Mouse (Mus musculus) liver, embryonic 15.5 days (tissue): Measurements from ENCODE around the gene Trafd1. TPM values are rescaled to one million over a fixed set of nuclear protein-coding genes. Genes with fewer than 3 reads are reported as not detected.
A peak's percentile ranks its signal among the peaks of the same experiment; 100 is the strongest.
"Not testable (repeated sequence)": the region's sequence is repeated elsewhere in the genome, so short reads cannot be mapped to it uniquely, and the experiment has no call there.

ENCODE experiments used
- ATAC-seq: fragments of 200-750 bp; cut with Nextera tagmentation; 2 replicates; pipeline ENCODE4 v1.8.0; 2017; ENCODE audit warnings: moderate number of reproducible peaks, mild to moderate bottlenecking, moderate library complexity; ENCODE audit not compliant: insufficient read depth
- H3K27ac ChIP-seq: fragments of 300-500 bp; sonication (generic); replicated peaks from 2 replicates; pipeline ENCODE4 v1.5.1; 2015; ENCODE audit warnings: mild to moderate bottlenecking, inconsistent platforms
- H3K27me3 ChIP-seq: fragments of 300-500 bp; sonication (generic); 2 replicates; pipeline ENCODE4 v1.6.1; 2015; ENCODE audit warnings: mild to moderate bottlenecking, inconsistent platforms
- H3K36me3 ChIP-seq: fragments of 300-500 bp; sonication (generic); replicated peaks from 2 replicates; pipeline ENCODE4 v1.6.1; 2015; ENCODE audit warnings: moderate library complexity, mild to moderate bottlenecking, inconsistent platforms
- H3K4me1 ChIP-seq: fragments of 300-500 bp; sonication (generic); replicated peaks from 2 replicates; pipeline ENCODE4 v1.6.1; 2015; ENCODE audit warnings: inconsistent platforms
- H3K4me2 ChIP-seq: fragments of 300-500 bp; sonication (generic); 2 replicates; pipeline ENCODE4 v1.6.1; 2015; ENCODE audit warnings: moderate library complexity, mild to moderate bottlenecking, inconsistent platforms
- H3K4me3 ChIP-seq: fragments of 300-500 bp; sonication (generic); replicated peaks from 2 replicates; pipeline ENCODE4 v1.5.1; 2015; ENCODE audit warnings: mild to moderate bottlenecking, inconsistent platforms
- H3K9ac ChIP-seq: fragments of 300-500 bp; sonication (generic); 2 replicates; pipeline ENCODE4 v1.6.1; 2015; ENCODE audit warnings: moderate library complexity, mild to moderate bottlenecking, inconsistent platforms
- H3K9me3 ChIP-seq: fragments of 300-500 bp; sonication (generic); replicated peaks from 2 replicates; pipeline ENCODE4 v1.6.1; 2016; ENCODE audit warnings: inconsistent platforms
- WGBS: fragments of 180-500 bp; shearing (Covaris S2); methylation state at CpG from one replicate; pipeline ENCODE4 v1.1.7; 2015; ENCODE audit warnings: mixed read lengths; ENCODE audit not compliant: insufficient replicate concordance; 5-methylcytosine and 5-hydroxymethylcytosine counted together
- polyA plus RNA-seq: library from polyadenylated mRNA; unstranded; fragments of >200 nt; fragmentation: Nextera tagmentation; extraction: Ambion mirVana; gene quantifications from 2 replicates; pipeline ENCODE4 v1.2.1, GENCODE M21; 2015

Gene Trafd1
- polyA plus RNA-seq, 1 experiment from 2014 or later = 22.8 TPM

- 2% methylated on average over 34 of the region's 47 CpGs for WGBS
- Histone ChIP-seq H3K36me3 (peaks cover 17% of the 10 kb centered on the region), H3K27ac (peak overlapping the region; percentile 93), H3K4me2 (peak overlapping the region; percentile 94), H3K4me3 (peak overlapping the region; percentile 72), H3K9ac (peak overlapping the region; percentile 78), H3K4me1 (peaks cover 38% of the 10 kb centered on the region), H3K9me3 (no peaks in the 10 kb centered on the region), H3K27me3 (peaks cover 4% of the 10 kb centered on the region)
- ATAC-seq = peak; percentile 45
Measured at GRCm38 (mm10) chr5:121384757-121385460, 523 bp downstream of the Trafd1 start.

- peak overlapping the region; percentile 94 for H3K4me2 ChIP-seq
- H3K4me1 ChIP-seq = peaks cover 41% of the 10 kb centered on the region
- peak overlapping the region; percentile 93 for H3K27ac ChIP-seq
- H3K4me3 ChIP-seq = peak overlapping the region; percentile 72
- H3K36me3 ChIP-seq = peaks cover 25% of the 10 kb centered on the region
- ATAC-seq = no peak
- peak overlapping the region; percentile 78 for H3K9ac ChIP-seq
- H3K9me3 ChIP-seq = no peaks in the 10 kb centered on the region
- 57% methylated on average over 10 of the region's 10 CpGs for WGBS
- H3K27me3 ChIP-seq = peaks cover 4% of the 10 kb centered on the region
Measured at GRCm38 (mm10) chr5:121383857-121384756, 1.3 kb downstream of the Trafd1 start.

GRCm38 (mm10) chr5:121380692-121381091 lies 4.7 kb downstream of the Trafd1 start:
- 80% methylated on average over 2 of the region's 2 CpGs for WGBS
- Histone ChIP-seq H3K36me3 (peaks cover 55% of the 10 kb centered on the region), H3K9ac (no peak overlapping the region), H3K4me1 (peaks cover 26% of the 10 kb centered on the region), H3K27me3 (no peaks in the 10 kb centered on the region), H3K4me2 (no peak overlapping the region), H3K27ac (no peak overlapping the region), H3K9me3 (no peaks in the 10 kb centered on the region), H3K4me3 (no peak overlapping the region)
- no peak for ATAC-seq

- H3K4me2 ChIP-seq = no peak overlapping the region
- peaks cover 70% of the 10 kb centered on the region for H3K36me3 ChIP-seq
- no peak overlapping the region for H3K4me3 ChIP-seq
- H3K27me3 ChIP-seq = no peaks in the 10 kb centered on the region
- H3K9me3 ChIP-seq = no peaks in the 10 kb centered on the region
- no peak for ATAC-seq
- H3K27ac ChIP-seq = no peak overlapping the region
- no peak overlapping the region for H3K9ac ChIP-seq
- 88% methylated on average over 13 of the region's 13 CpGs for WGBS
- H3K4me1 ChIP-seq = peaks cover 9% of the 10 kb centered on the region
Measured at GRCm38 (mm10) chr5:121378678-121379256, 6.7 kb downstream of the Trafd1 start.

GRCm38 (mm10) chr5:121376972-121377371 lies 8.5 kb downstream of the Trafd1 start:
- not testable (repeated sequence) for H3K9ac ChIP-seq, H3K27ac ChIP-seq, H3K4me3 ChIP-seq, H3K9me3 ChIP-seq, H3K27me3 ChIP-seq, H3K4me2 ChIP-seq, ATAC-seq, H3K4me1 ChIP-seq
- WGBS = 61% methylated on average over 5 of the region's 5 CpGs
- H3K36me3 ChIP-seq = peaks cover 88% of the 10 kb centered on the region

- 80% methylated on average over 3 of the region's 3 CpGs for WGBS
- Histone ChIP-seq H3K27ac (no peak overlapping the region), H3K36me3 (peaks cover 75% of the 10 kb centered on the region), H3K27me3 (no peaks in the 10 kb centered on the region), H3K4me1 (peaks cover 6% of the 10 kb centered on the region), H3K4me3 (no peak overlapping the region), H3K9me3 (no peaks in the 10 kb centered on the region), H3K9ac (no peak overlapping the region), H3K4me2 (no peak overlapping the region)
- no peak for ATAC-seq
Measured at GRCm38 (mm10) chr5:121374790-121375189, 10.6 kb downstream of the Trafd1 start.

- no peak overlapping the region for H3K4me3 ChIP-seq
- no peak overlapping the region for H3K27ac ChIP-seq
- no peak overlapping the region for H3K4me2 ChIP-seq
- H3K27me3 ChIP-seq = no peaks in the 10 kb centered on the region
- peaks cover 76% of the 10 kb centered on the region for H3K36me3 ChIP-seq
- H3K9ac ChIP-seq = no peak overlapping the region
- ATAC-seq = no peak
- no peaks in the 10 kb centered on the region for H3K9me3 ChIP-seq
- 86% methylated on average over 6 of the region's 6 CpGs for whole genome bisulfite sequencing
- H3K4me1 ChIP-seq = no peaks in the 10 kb centered on the region
Measured at GRCm38 (mm10) chr5:121371712-121372111, 13.7 kb downstream of the Trafd1 start.

GRCm38 (mm10) chr5:121367255-121367654 lies 18.2 kb downstream of the Trafd1 start:
- H3K36me3 ChIP-seq = peaks cover 82% of the 10 kb centered on the region

GRCm38 (mm10) chr5:121366449-121367225 lies 18.8 kb downstream of the Trafd1 start:
- Histone ChIP-seq H3K27me3 (no peaks in the 10 kb centered on the region), H3K4me1 (no peaks in the 10 kb centered on the region), H3K36me3 (peaks cover 82% of the 10 kb centered on the region), H3K4me2 (no peak overlapping the region), H3K27ac (no peak overlapping the region), H3K9me3 (no peaks in the 10 kb centered on the region), H3K4me3 (no peak overlapping the region), H3K9ac (no peak overlapping the region)
- 79% methylated on average over 16 of the region's 16 CpGs for WGBS
- ATAC-seq = no peak

More at GRCm38 (mm10) chr5:121367255-121367654, 18.2 kb downstream of the Trafd1 start:
- H3K27me3 ChIP-seq = no peaks in the 10 kb centered on the region
- H3K4me2 ChIP-seq = no peak overlapping the region
- ATAC-seq = no peak; the same call in 1 of the 2 replicates
- no peak overlapping the region for H3K4me3 ChIP-seq
- no peaks in the 10 kb centered on the region for H3K4me1 ChIP-seq
- no peaks in the 10 kb centered on the region for H3K9me3 ChIP-seq
- WGBS = 82% methylated on average over 4 of the region's 4 CpGs
- no peak overlapping the region for H3K27ac ChIP-seq
- no peak overlapping the region for H3K9ac ChIP-seq

- H3K9me3 ChIP-seq = no peaks in the 10 kb centered on the region
- H3K9ac ChIP-seq = no peak overlapping the region
- peaks cover 100% of the 10 kb centered on the region for H3K36me3 ChIP-seq
- no peak overlapping the region for H3K27ac ChIP-seq
- no peak overlapping the region for H3K4me3 ChIP-seq
- no peaks in the 10 kb centered on the region for H3K27me3 ChIP-seq
- WGBS = 90% methylated on average over 7 of the region's 7 CpGs
- ATAC-seq = no peak
- H3K4me2 ChIP-seq = no peak overlapping the region
- H3K4me1 ChIP-seq = no peaks in the 10 kb centered on the region
Measured at GRCm38 (mm10) chr5:121363441-121363840, 22.0 kb downstream of the Trafd1 start.
